In the genomic region with DNA sequence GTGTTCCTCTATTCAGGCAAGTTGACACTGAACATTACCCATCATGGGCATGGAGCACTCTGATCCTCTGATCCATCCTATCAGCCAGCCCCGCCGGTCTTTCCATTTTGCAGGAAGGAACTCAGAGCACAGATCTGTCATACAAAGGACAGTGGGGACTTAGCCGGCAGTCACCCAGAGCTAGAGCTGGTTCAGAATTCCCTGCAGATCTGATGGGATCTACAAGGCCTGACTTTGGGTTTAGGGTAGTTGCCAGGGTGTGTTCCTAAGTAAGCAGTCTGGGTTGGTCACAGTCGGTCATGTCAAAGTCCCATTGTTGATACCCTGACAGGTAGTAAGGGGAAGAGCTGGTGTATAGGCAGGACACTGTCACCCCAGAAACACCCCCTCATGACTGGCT, we compare ENCODE assay signal across 23 mouse cellular contexts. TPM values are rescaled to one million over a fixed set of nuclear protein-coding genes. Genes with fewer than 3 reads are reported as not detected.
DNase-seq lines count a peak whose midpoint lies in the region; ATAC-seq and TF ChIP-seq lines count a peak whose summit lies in the region.
"Had no signal": no experiment of that assay in that cellular context is flagged by ENCODE, and none has a peak within 500 bp of the region (broad histone marks: within the 10 kb centered on the region; RNA-seq: fewer than 3 reads in every experiment).

No protein-coding gene starts in this region.

- H3K9me3 ChIP-seq in stomach, embryonic 14.5 days (ENCODE audit: control insufficient read depth, low read depth, low read length): no peaks in the 10 kb centered on the region
- H3K9me3 ChIP-seq in stomach, postnatal 0 days (ENCODE audit: control insufficient read depth, low read length): no peaks in the 10 kb centered on the region
- H3K9me3 ChIP-seq: intestine, embryonic 15.5 days had no signal

- no peak overlapping the region for H3K9ac ChIP-seq in stomach, embryonic 14.5 days (replicated peaks; ENCODE audit: low read depth, low read length)
- no peak overlapping the region for H3K9ac ChIP-seq in stomach, postnatal 0 days (ENCODE audit: low read length)
- H3K9ac ChIP-seq: forebrain, postnatal 0 days; intestine, embryonic 15.5 days had no signal

- no peaks in the 10 kb centered on the region for H3K27me3 ChIP-seq in stomach, embryonic 14.5 days (ENCODE audit: control insufficient read depth, insufficient read depth, low read length)
- H3K27me3 ChIP-seq in stomach, postnatal 0 days (ENCODE audit: control insufficient read depth, insufficient read depth, low read length): no peaks in the 10 kb centered on the region
- H3K27me3 ChIP-seq: CH12.LX; intestine, embryonic 15.5 days had no signal

- ATAC-seq in stomach, embryonic 14.5 days (ENCODE audit: insufficient number of reproducible peaks, insufficient read depth, low FRiP score, low read depth): no peak
- no peak for ATAC-seq in stomach, postnatal 0 days (ENCODE audit: low FRiP score, low TSS enrichment)
- ATAC-seq in cerebellum, adult (ENCODE audit: insufficient number of reproducible peaks, low FRiP score, low TSS enrichment): no peak
- ATAC-seq: forebrain, postnatal 0 days; intestine, embryonic 15.5 days had no signal

- DNase-seq in gastrocnemius, adult 2 months: no peak
- DNase-seq in gastrocnemius, postnatal 14 days: no peak
- DNase-seq in layer of hippocampus, adult 2 months (ENCODE audit: low spot score in 2 of 2): no peak
- no peak for DNase-seq in layer of hippocampus, adult 18-20 months (ENCODE audit: low spot score in 2 of 2)
- DNase-seq in stomach, postnatal 0 days (ENCODE audit: low spot score): no peak
- DNase-seq: cerebellum, adult 18-20 months; cerebellum, postnatal 25 days; forebrain, postnatal 0 days; liver; lung, postnatal 36 days; thymus, adult 2 months had no signal

- H3K4me3 ChIP-seq in gastrocnemius, adult 2 months: no peak overlapping the region
- H3K4me3 ChIP-seq in layer of hippocampus, adult 2 months: no peak overlapping the region
- H3K4me3 ChIP-seq in stomach, embryonic 14.5 days (ENCODE audit: low read depth, low read length): no peak overlapping the region
- H3K4me3 ChIP-seq in stomach, postnatal 0 days (ENCODE audit: low read depth, low read length): no peak overlapping the region
- H3K4me3 ChIP-seq: erythroblast, embryonic 14.5 days; intestine, embryonic 15.5 days had no signal

- 91% methylated on average over 4 of the region's 4 CpGs for WGBS in stomach, embryonic 14.5 days
- WGBS in stomach, postnatal 0 days: 90% methylated on average over 4 of the region's 4 CpGs

- H3K36me3 ChIP-seq in stomach, embryonic 14.5 days (ENCODE audit: control insufficient read depth, insufficient read depth, low read length): no peaks in the 10 kb centered on the region
- no peaks in the 10 kb centered on the region for H3K36me3 ChIP-seq in stomach, postnatal 0 days (ENCODE audit: control insufficient read depth, insufficient read depth, low read length)
- H3K36me3 ChIP-seq: intestine, embryonic 15.5 days had no signal

- no peak overlapping the region for H3K4me2 ChIP-seq in stomach, embryonic 14.5 days (replicated peaks; ENCODE audit: low read depth, low read length)
- H3K4me2 ChIP-seq in stomach, postnatal 0 days (replicated peaks; ENCODE audit: low read depth): no peak overlapping the region
- H3K4me2 ChIP-seq: intestine, embryonic 15.5 days had no signal

- H3K27ac ChIP-seq in gastrocnemius, adult 2 months: peak overlapping the region; percentile 93
- H3K27ac ChIP-seq in layer of hippocampus, adult 2 months: peak overlapping the region; percentile 92
- peak overlapping the region; percentile 49; the same call in 1 of the 2 replicates for H3K27ac ChIP-seq in stomach, embryonic 14.5 days (ENCODE audit: low read length)
- no peak overlapping the region; the same call in 1 of the 2 replicates for H3K27ac ChIP-seq in stomach, postnatal 0 days (replicated peaks)

- intact Hi-C loops in gastrocnemius, adult 2 months (cut with DNase I): loop anchor here (2.0 kb wide), 2 partner anchors 27 to 37 kb away; no protein-coding TSS in a partner anchor
- intact Hi-C loops in gastrocnemius, postnatal 14 days (cut with DNase I; ENCODE audit: low total_unique reads): no loop called here

- peaks cover 28% of the 10 kb centered on the region for H3K4me1 ChIP-seq in stomach, embryonic 14.5 days (ENCODE audit: control insufficient read depth, insufficient read depth, low read length)
- peaks cover 13% of the 10 kb centered on the region for H3K4me1 ChIP-seq in stomach, postnatal 0 days (replicated peaks; ENCODE audit: control insufficient read depth, insufficient read depth)

- TF ChIP-seq EP300 in stomach, postnatal 0 days (optimal IDR thresholded peaks at IDR 0.05): no peak

- TF ChIP-seq CTCF in gastrocnemius, adult 2 months (IDR thresholded peaks at IDR 0.05): no peak
- TF ChIP-seq CTCF in layer of hippocampus, adult 2 months (conservative IDR thresholded peaks at IDR 0.05): no peak
- no peak for TF ChIP-seq CTCF in stomach, postnatal 0 days (IDR thresholded peaks at IDR 0.05; ENCODE audit: low read depth)

RNA-seq across cellular contexts. Expression of a gene that starts 39.8 kb away (rescaled TPM):
- total RNA-seq in gastrocnemius, adult 2 months (2021): 10 to 100 TPM; 47.2 to 49.5 TPM
- 10 to 100 TPM; 41.1 to 76.7 TPM for total RNA-seq in gastrocnemius, postnatal 14 days (2021)
- 100 to 1,000 TPM; 254 to 256 TPM for total RNA-seq in layer of hippocampus, adult 2 months (2021)
- total RNA-seq in layer of hippocampus, adult 18-20 months (2021): 100 to 1,000 TPM; 246 to 262 TPM
- 112 and 116 TPM in 2 replicates for polyA plus RNA-seq in stomach, embryonic 14.5 days (2014; fragmentation: Nextera tagmentation; extraction: Ambion mirVana)
- polyA plus RNA-seq in stomach, postnatal 0 days (2015; fragmentation: Nextera tagmentation; extraction: Ambion mirVana): 125 and 131 TPM in 2 replicates

RNA-seq across cellular contexts. Expression of a gene that starts 50.7 kb away (rescaled TPM):
- total RNA-seq in gastrocnemius, adult 2 months (2021): not detected
- not detected for total RNA-seq in gastrocnemius, postnatal 14 days (2021)
- total RNA-seq in layer of hippocampus, adult 2 months (2021): 1 to 10 TPM; 1.7 to 2.4 TPM
- total RNA-seq in layer of hippocampus, adult 18-20 months (2021): 1 to 10 TPM; 2.1 to 5.1 TPM
- not detected in 2 replicates for polyA plus RNA-seq in stomach, embryonic 14.5 days (2014; fragmentation: Nextera tagmentation; extraction: Ambion mirVana)
- 0.13 and 0.35 TPM in 2 replicates for polyA plus RNA-seq in stomach, postnatal 0 days (2015; fragmentation: Nextera tagmentation; extraction: Ambion mirVana)
- total RNA-seq: adrenal gland, postnatal 14 days; CH12.LX; gastrocnemius, adult 18-20 months; heart, adult 8-10 months; hematopoietic stem cell, adult 5-6 weeks; megakaryocyte-erythroid progenitor cell, adult 5-6 weeks; MEL had no signal
- polyA plus RNA-seq: erythroblast, embryonic 14.5 days; kidney, embryonic 16.5 days had no signal
